Mouse (Mus musculus): ENCODE data around the gene Tapbp.
"Not testable (repeated sequence)": the region's sequence is repeated elsewhere in the genome, so short reads cannot be mapped to it uniquely, and the experiment has no call there.

The Tapbp gene

GRCm38 (mm10) chr17:33943454-33943853, 27.8 kb downstream of the Tapbp start:
- DNase-seq (ENCODE audit: extremely low spot score), result no peak

GRCm38 (mm10) chr17:33947430-33948089, 31.9 kb downstream of the Tapbp start:
- DNase-seq (ENCODE audit: extremely low spot score), result no peak

- DNase-seq (ENCODE audit: extremely low spot score), result no peak
These were observed 32.6 kb downstream of the Tapbp start for GRCm38 (mm10) chr17:33948090-33948904.

- DNase-seq (ENCODE audit: extremely low spot score), result no peak
These were observed 33.3 kb downstream of the Tapbp start for GRCm38 (mm10) chr17:33948905-33949537.

GRCm38 (mm10) chr17:33950131-33950625, 34.5 kb downstream of the Tapbp start:
- no peak for DNase-seq (ENCODE audit: extremely low spot score)

GRCm38 (mm10) chr17:33951021-33951946, 35.6 kb downstream of the Tapbp start, which contains the start of gene B3galt4:
Gene B3galt4, minus strand, starts transcription at chr17:33951488.
- peak; percentile 93 for DNase-seq (ENCODE audit: extremely low spot score)

GRCm38 (mm10) chr17:33952015-33952414, 36.3 kb downstream of the Tapbp start:
- not testable (repeated sequence) for DNase-seq (ENCODE audit: extremely low spot score)

GRCm38 (mm10) chr17:33952879-33953278, 37.2 kb downstream of the Tapbp start:
- DNase-seq (ENCODE audit: extremely low spot score), result no peak

- no peak for DNase-seq (ENCODE audit: extremely low spot score)
These were observed 37.6 kb downstream of the Tapbp start for GRCm38 (mm10) chr17:33953310-33953709.

GRCm38 (mm10) chr17:33953961-33954565, 38.4 kb downstream of the Tapbp start:
- DNase-seq (ENCODE audit: extremely low spot score), result no peak

GRCm38 (mm10) chr17:33954646-33955554, 39.2 kb downstream of the Tapbp start:
- no peak for DNase-seq (ENCODE audit: extremely low spot score)

GRCm38 (mm10) chr17:33955555-33956214, 40.0 kb downstream of the Tapbp start, which contains the start of the genes Vps52 and Rps18:
Gene Vps52, plus strand, starts transcription at chr17:33955812.
Gene Rps18, minus strand, starts transcription at chr17:33956001.
- peak; percentile 97 for DNase-seq (ENCODE audit: extremely low spot score)

GRCm38 (mm10) chr17:33956336-33956735, 40.6 kb downstream of the Tapbp start:
- DNase-seq (ENCODE audit: extremely low spot score), result no peak

GRCm38 (mm10) chr17:33957493-33957892, 41.8 kb downstream of the Tapbp start:
- no peak for DNase-seq (ENCODE audit: extremely low spot score)

GRCm38 (mm10) chr17:33958451-33958850, 42.8 kb downstream of the Tapbp start:
- DNase-seq (ENCODE audit: extremely low spot score), result no peak

GRCm38 (mm10) chr17:33959135-33959534, 43.4 kb downstream of the Tapbp start:
- no peak for DNase-seq (ENCODE audit: extremely low spot score)

- no peak for DNase-seq (ENCODE audit: extremely low spot score)
These were observed 44.2 kb downstream of the Tapbp start for GRCm38 (mm10) chr17:33959948-33960347.

- DNase-seq (ENCODE audit: extremely low spot score), result no peak
These were observed 47.2 kb downstream of the Tapbp start for GRCm38 (mm10) chr17:33962876-33963275.

Data from embryo, embryonic 9.5 days (tissue).